Mouse (Mus musculus): ENCODE results near the gene Lrrc23. TPM values are rescaled to one million over a fixed set of nuclear protein-coding genes. Genes with fewer than 3 reads are reported as not detected.
A peak's percentile ranks its signal among the peaks of the same experiment; 100 is the strongest.
"Not testable (repeated sequence)": the region's sequence is repeated elsewhere in the genome, so short reads cannot be mapped to it uniquely, and the experiment has no call there.

Gene Lrrc23
- polyA plus RNA-seq, 1 experiment, result 0.13 TPM

DNA sequence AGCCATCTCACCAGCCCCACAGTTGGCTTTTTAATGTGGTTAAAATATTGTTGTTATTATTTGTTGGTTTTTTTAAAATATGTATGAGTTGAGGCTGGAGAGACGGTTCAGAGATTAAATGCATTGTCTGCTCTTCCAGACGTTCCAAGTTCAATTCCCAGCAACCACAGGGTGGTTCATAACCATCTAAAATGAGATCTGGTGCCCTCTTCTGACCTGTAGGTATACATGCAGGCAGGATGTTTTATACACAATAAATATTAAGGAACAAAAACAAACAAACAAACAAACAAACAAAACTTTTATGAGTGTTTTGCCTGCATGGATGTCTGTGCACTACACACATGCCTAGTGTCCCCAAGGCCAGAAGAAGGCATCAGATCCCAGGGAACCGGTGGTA is 23.5 kb upstream of the Lrrc23 start:
- Histone ChIP-seq H3K36me3 (ENCODE audit: control insufficient read depth, insufficient read depth) (no peaks in the 10 kb centered on the region), H3K79me2 (ENCODE audit: control insufficient read depth, insufficient read depth) (no peaks in the 10 kb centered on the region), H3K27me3 (ENCODE audit: control insufficient read depth, insufficient read depth, insufficient read length) (no peaks in the 10 kb centered on the region), H3K4me2 (ENCODE audit: low read depth) (no peak overlapping the region), H3K4me3 (no peak overlapping the region), H3ac (ENCODE audit: control insufficient read depth, insufficient read length) (no peak overlapping the region)
- TF ChIP-seq CEBPB (IDR thresholded peaks at IDR 0.05; ENCODE audit: insufficient read depth, poor library complexity, severe bottlenecking) (no peak), SRF (IDR thresholded peaks at IDR 0.05; ENCODE audit: control insufficient read depth, insufficient read length, low read depth) (no peak), TCF3 (IDR thresholded peaks at IDR 0.05; ENCODE audit: insufficient read length, low read depth) (no peak), MYOG (IDR thresholded peaks at IDR 0.05; ENCODE audit: control insufficient read depth in 1 of 3, insufficient read depth in 1 of 3, insufficient read length in 2 of 3, low read depth in 2 of 3) (no peak), USF1 (IDR thresholded peaks at IDR 0.05; ENCODE audit: low read depth) (no peak), E2F4 (IDR thresholded peaks at IDR 0.05; ENCODE audit: insufficient read depth) (no peak), MYOD1 (IDR thresholded peaks at IDR 0.05; ENCODE audit: control insufficient read depth in 1 of 3, insufficient read length in 2 of 3, low read depth in 2 of 3) (no peak), REST (IDR thresholded peaks at IDR 0.05; ENCODE audit: insufficient read depth, insufficient read length) (no peak), MAX (IDR thresholded peaks at IDR 0.05; ENCODE audit: low read depth) (no peak), POLR2AphosphoS2 (IDR thresholded peaks at IDR 0.05; ENCODE audit: insufficient read length, low read depth) (no peak), POLR2A (IDR thresholded peaks at IDR 0.05; ENCODE audit: insufficient read length, low read depth) (no peak)

DNA sequence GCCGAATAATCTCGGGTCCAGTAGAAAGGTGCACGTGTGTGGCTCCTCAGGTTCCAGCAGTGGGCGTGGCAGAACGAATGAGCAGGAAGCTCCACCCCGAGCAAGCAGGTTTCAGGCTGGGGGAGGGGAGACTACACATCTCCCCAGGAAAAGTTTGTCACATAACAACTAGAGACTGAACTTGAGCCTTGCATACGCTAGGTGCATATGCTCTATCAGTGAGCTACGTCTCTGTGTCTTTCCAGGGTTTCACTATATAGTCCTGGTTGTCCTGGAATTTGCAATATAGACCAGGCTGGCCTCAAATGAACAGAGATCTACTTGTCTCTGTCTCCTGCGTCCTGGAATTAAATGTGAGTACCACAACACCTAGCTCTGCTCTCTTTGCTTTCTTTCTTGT is 22.9 kb upstream of the Lrrc23 start:
- H3K79me2 ChIP-seq (ENCODE audit: control insufficient read depth, insufficient read depth); H3K27me3 ChIP-seq (ENCODE audit: control insufficient read depth, insufficient read depth, insufficient read length); H3ac ChIP-seq (ENCODE audit: control insufficient read depth, insufficient read length); H3K4me2 ChIP-seq (ENCODE audit: low read depth); H3K36me3 ChIP-seq (ENCODE audit: control insufficient read depth, insufficient read depth); H3K4me3 ChIP-seq: not testable (repeated sequence)

- TF ChIP-seq CEBPB (IDR thresholded peaks at IDR 0.05; ENCODE audit: insufficient read depth, poor library complexity, severe bottlenecking) (0 out of 2 replicates have a peak, but pooled peaks have one; percentile 54), POLR2A (IDR thresholded peaks at IDR 0.05; ENCODE audit: insufficient read length, low read depth) (no peak)
- Histone ChIP-seq H3K4me3 (no peak overlapping the region), H3K36me3 (ENCODE audit: control insufficient read depth, insufficient read depth) (no peaks in the 10 kb centered on the region), H3ac (ENCODE audit: control insufficient read depth, insufficient read length) (no peak overlapping the region), H3K79me2 (ENCODE audit: control insufficient read depth, insufficient read depth) (no peaks in the 10 kb centered on the region), H3K4me2 (ENCODE audit: low read depth) (peak overlapping the region; percentile 12), H3K27me3 (ENCODE audit: control insufficient read depth, insufficient read depth, insufficient read length) (no peaks in the 10 kb centered on the region)
Measured at GRCm38 (mm10) chr6:124796200-124796599, 16.7 kb upstream of the Lrrc23 start.

DNA sequence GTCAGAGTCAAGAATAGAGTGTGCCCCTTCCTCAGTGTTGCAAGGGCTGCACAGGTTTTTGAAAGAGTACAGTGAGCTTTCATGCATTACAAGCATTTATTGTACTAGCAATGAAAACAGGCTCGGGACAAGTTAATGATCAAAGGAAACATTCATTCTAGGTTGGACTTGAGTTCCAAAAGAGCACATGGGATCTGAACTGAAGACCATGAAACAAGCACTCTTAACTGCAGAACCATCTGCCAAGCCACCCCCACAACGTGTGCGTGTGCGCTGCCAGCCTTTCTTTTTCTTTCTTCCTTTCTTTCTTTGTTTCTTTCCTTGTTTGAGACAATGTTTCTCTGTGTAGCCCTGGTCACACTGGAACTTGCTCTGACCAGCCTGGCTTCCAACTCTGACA is 16.3 kb upstream of the Lrrc23 start:
- Histone ChIP-seq H3ac (ENCODE audit: control insufficient read depth, insufficient read length) (no peak overlapping the region), H3K4me3 (no peak overlapping the region), H3K79me2 (ENCODE audit: control insufficient read depth, insufficient read depth) (no peaks in the 10 kb centered on the region), H3K4me2 (ENCODE audit: low read depth) (peak overlapping the region; percentile 12), H3K27me3 (ENCODE audit: control insufficient read depth, insufficient read depth, insufficient read length) (no peaks in the 10 kb centered on the region), H3K36me3 (ENCODE audit: control insufficient read depth, insufficient read depth) (no peaks in the 10 kb centered on the region)
- no peak for TF ChIP-seq TCF12 (IDR thresholded peaks at IDR 0.05; ENCODE audit: insufficient read depth, poor library complexity, severe bottlenecking)
- TF ChIP-seq SRF (IDR thresholded peaks at IDR 0.05; ENCODE audit: control insufficient read depth, insufficient read length, low read depth), result no peak
- no peak for TF ChIP-seq E2F4 (IDR thresholded peaks at IDR 0.05; ENCODE audit: insufficient read depth)
- no peak for TF ChIP-seq REST (IDR thresholded peaks at IDR 0.05; ENCODE audit: insufficient read depth, insufficient read length)
- no peak for TF ChIP-seq MYOG (IDR thresholded peaks at IDR 0.05; ENCODE audit: control insufficient read depth in 1 of 3, insufficient read depth in 1 of 3, insufficient read length in 2 of 3, low read depth in 2 of 3)
- TF ChIP-seq POLR2A (IDR thresholded peaks at IDR 0.05; ENCODE audit: insufficient read length, low read depth), result no peak
- no peak for TF ChIP-seq POLR2AphosphoS2 (IDR thresholded peaks at IDR 0.05; ENCODE audit: insufficient read length, low read depth)
- no peak for TF ChIP-seq MYOD1 (IDR thresholded peaks at IDR 0.05; ENCODE audit: control insufficient read depth in 1 of 3, insufficient read length in 2 of 3, low read depth in 2 of 3)
- TF ChIP-seq TCF3 (IDR thresholded peaks at IDR 0.05; ENCODE audit: insufficient read length, low read depth), result no peak
- no peak for TF ChIP-seq USF1 (IDR thresholded peaks at IDR 0.05; ENCODE audit: low read depth)
- TF ChIP-seq CEBPB (IDR thresholded peaks at IDR 0.05; ENCODE audit: insufficient read depth, poor library complexity, severe bottlenecking), result no peak
- no peak for TF ChIP-seq MAX (IDR thresholded peaks at IDR 0.05; ENCODE audit: low read depth)

DNA sequence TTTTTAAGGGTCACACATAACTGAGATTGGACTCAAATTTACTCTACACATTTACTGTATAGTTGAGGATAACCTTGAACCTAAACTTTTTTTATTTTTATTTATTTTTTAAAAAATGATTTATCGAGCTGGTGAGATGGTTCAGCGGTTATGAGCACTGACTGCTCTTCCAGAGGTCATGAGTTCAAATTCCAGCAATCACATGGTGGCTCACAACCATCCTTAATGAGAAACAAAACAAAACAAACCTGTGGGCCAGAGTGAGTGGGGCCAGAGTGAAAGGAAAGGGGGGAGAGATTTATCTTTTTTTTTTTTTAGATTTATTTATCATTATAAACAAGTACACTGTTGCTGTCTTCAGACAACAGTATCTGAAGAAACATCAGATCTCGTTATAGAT is 12.4 kb upstream of the Lrrc23 start:
- no peaks in the 10 kb centered on the region for H3K36me3 ChIP-seq (ENCODE audit: control insufficient read depth, insufficient read depth)
- no peak overlapping the region for H3K4me3 ChIP-seq
- H3ac ChIP-seq (ENCODE audit: control insufficient read depth, insufficient read length), result no peak overlapping the region
- no peak overlapping the region for H3K4me2 ChIP-seq (ENCODE audit: low read depth)
- TF ChIP-seq CEBPB (IDR thresholded peaks at IDR 0.05; ENCODE audit: insufficient read depth, poor library complexity, severe bottlenecking), result no peak
- no peak for TF ChIP-seq MAX (IDR thresholded peaks at IDR 0.05; ENCODE audit: low read depth)
- TF ChIP-seq E2F4 (IDR thresholded peaks at IDR 0.05; ENCODE audit: insufficient read depth), result no peak
- no peak for TF ChIP-seq MYOG (IDR thresholded peaks at IDR 0.05; ENCODE audit: control insufficient read depth in 1 of 3, insufficient read depth in 1 of 3, insufficient read length in 2 of 3, low read depth in 2 of 3)
- no peak for TF ChIP-seq MYOD1 (IDR thresholded peaks at IDR 0.05; ENCODE audit: control insufficient read depth in 1 of 3, insufficient read length in 2 of 3, low read depth in 2 of 3)
- TF ChIP-seq TCF3 (IDR thresholded peaks at IDR 0.05; ENCODE audit: insufficient read length, low read depth), result no peak
- no peak for TF ChIP-seq REST (IDR thresholded peaks at IDR 0.05; ENCODE audit: insufficient read depth, insufficient read length)
- no peak for TF ChIP-seq SRF (IDR thresholded peaks at IDR 0.05; ENCODE audit: control insufficient read depth, insufficient read length, low read depth)
- TF ChIP-seq TCF12 (IDR thresholded peaks at IDR 0.05; ENCODE audit: insufficient read depth, poor library complexity, severe bottlenecking), result no peak
- no peak for TF ChIP-seq POLR2AphosphoS2 (IDR thresholded peaks at IDR 0.05; ENCODE audit: insufficient read length, low read depth)
- TF ChIP-seq POLR2A (IDR thresholded peaks at IDR 0.05; ENCODE audit: insufficient read length, low read depth), result no peak
- TF ChIP-seq USF1 (IDR thresholded peaks at IDR 0.05; ENCODE audit: low read depth), result no peak
- H3K79me2 ChIP-seq (ENCODE audit: control insufficient read depth, insufficient read depth), result no peaks in the 10 kb centered on the region
- H3K27me3 ChIP-seq (ENCODE audit: control insufficient read depth, insufficient read depth, insufficient read length), result no peaks in the 10 kb centered on the region

Data from myocyte (in vitro differentiated cells).